Mouse (Mus musculus): Measurements from ENCODE around the gene Stub1. TPM values are rescaled to one million over a fixed set of nuclear protein-coding genes. Genes with fewer than 3 reads are reported as not detected.

The Stub1 gene
- total RNA-seq, 2 experiments from 2014 or later = 162 to 171 TPM

- H3K27ac ChIP-seq = no peak overlapping the region
- no peak overlapping the region for H3K4me3 ChIP-seq
- DNase-seq (ENCODE audit: extremely low spot score in 1 of 2, low spot score in 2 of 2) = no peak
- intact Hi-C loops (cut with DNase I) = no loop called here
- no peak for TF ChIP-seq CTCF (IDR thresholded peaks at IDR 0.05)
These were observed 2.1 kb upstream of the Stub1 start for GRCm38 (mm10) chr17:25835301-25835700.

- H3K27ac ChIP-seq = no peak overlapping the region; the same call in 1 of the 2 replicates
- TF ChIP-seq CTCF (IDR thresholded peaks at IDR 0.05) = no peak
- H3K4me3 ChIP-seq = peak overlapping the region; percentile 72
- no peak for DNase-seq (ENCODE audit: extremely low spot score in 1 of 2, low spot score in 2 of 2)
- intact Hi-C loops (cut with DNase I) = no loop called here
These were observed 1.5 kb upstream of the Stub1 start for GRCm38 (mm10) chr17:25834595-25835222.

- no peak for TF ChIP-seq CTCF (IDR thresholded peaks at IDR 0.05)
- Histone ChIP-seq H3K27ac (peak overlapping the region; percentile 99), H3K4me3 (peak overlapping the region; percentile 72)
- DNase-seq (ENCODE audit: extremely low spot score in 1 of 2, low spot score in 2 of 2) = no peak
- intact Hi-C loops (cut with DNase I) = no loop called here
These were observed 874 bp upstream of the Stub1 start for GRCm38 (mm10) chr17:25833961-25834594.

GRCm38 (mm10) chr17:25832436-25833290 is 541 bp downstream of the Stub1 start:
- H3K4me3 ChIP-seq = peak overlapping the region; percentile 72
- intact Hi-C loops (cut with DNase I) = no loop called here
- peak; percentile 97 to 98 for DNase-seq (ENCODE audit: extremely low spot score in 1 of 2, low spot score in 2 of 2)
- TF ChIP-seq CTCF (IDR thresholded peaks at IDR 0.05) = no peak
- H3K27ac ChIP-seq = peak overlapping the region; percentile 99

- intact Hi-C loops (cut with DNase I) = no loop called here
- H3K27ac ChIP-seq = peak overlapping the region; percentile 99
- TF ChIP-seq CTCF (IDR thresholded peaks at IDR 0.05) = no peak
- no peak for DNase-seq (ENCODE audit: extremely low spot score in 1 of 2, low spot score in 2 of 2)
- H3K4me3 ChIP-seq = peak overlapping the region; percentile 72
These were observed 1.5 kb downstream of the Stub1 start for GRCm38 (mm10) chr17:25831451-25832281.

- H3K4me3 ChIP-seq = peak overlapping the region; percentile 72; the same call in 1 of the 2 replicates
These were observed 2.3 kb downstream of the Stub1 start for GRCm38 (mm10) chr17:25830806-25831431.

GRCm38 (mm10) chr17:25830200-25830753 is 2.9 kb downstream of the Stub1 start:
- intact Hi-C loops (cut with DNase I) = no loop called here
- peak overlapping the region; percentile 67; the same call in 1 of the 2 replicates for H3K4me3 ChIP-seq
- no peak for TF ChIP-seq CTCF (IDR thresholded peaks at IDR 0.05)

More at GRCm38 (mm10) chr17:25830806-25831431, 2.3 kb downstream of the Stub1 start:
- TF ChIP-seq CTCF (IDR thresholded peaks at IDR 0.05) = no peak
- no peak overlapping the region for H3K27ac ChIP-seq
- no peak for DNase-seq (ENCODE audit: extremely low spot score in 1 of 2, low spot score in 2 of 2)
- intact Hi-C loops (cut with DNase I) = no loop called here

GRCm38 (mm10) chr17:25829558-25830017 is 3.6 kb downstream of the Stub1 start:
- H3K27ac ChIP-seq = peak overlapping the region; percentile 95
- intact Hi-C loops (cut with DNase I) = no loop called here

More at GRCm38 (mm10) chr17:25830200-25830753, 2.9 kb downstream of the Stub1 start:
- H3K27ac ChIP-seq = no peak overlapping the region
- DNase-seq (ENCODE audit: extremely low spot score in 1 of 2, low spot score in 2 of 2) = no peak

GRCm38 (mm10) chr17:25828712-25829557 is 4.3 kb downstream of the Stub1 start, which contains the start of gene Jmjd8:
Gene Jmjd8 (plus strand): TSS chr17:25828867.
- peak; percentile 51 for TF ChIP-seq CTCF (IDR thresholded peaks at IDR 0.05)
- H3K27ac ChIP-seq = peak within 1 kb of the TSS; percentile 95
- intact Hi-C loops (cut with DNase I) = no loop called here
- DNase-seq (ENCODE audit: extremely low spot score in 1 of 2, low spot score in 2 of 2) = peak; percentile 82 to 85
- H3K4me3 ChIP-seq = peak within 1 kb of the TSS; percentile 67

More at GRCm38 (mm10) chr17:25829558-25830017, 3.6 kb downstream of the Stub1 start:
- no peak for TF ChIP-seq CTCF (IDR thresholded peaks at IDR 0.05)
- H3K4me3 ChIP-seq = peak overlapping the region; percentile 67
- no peak for DNase-seq (ENCODE audit: extremely low spot score in 1 of 2, low spot score in 2 of 2)

Measured in left cerebral cortex, adult 2 months (tissue).